Mouse (Mus musculus): ENCODE measurements at regions not wholly inside any gene's neighbourhood (a gene's known extent, or its start where the extent isn't known, plus 50 kb on each side); places are given as distances from the start of the nearest gene placed in this dataset.

DNA sequence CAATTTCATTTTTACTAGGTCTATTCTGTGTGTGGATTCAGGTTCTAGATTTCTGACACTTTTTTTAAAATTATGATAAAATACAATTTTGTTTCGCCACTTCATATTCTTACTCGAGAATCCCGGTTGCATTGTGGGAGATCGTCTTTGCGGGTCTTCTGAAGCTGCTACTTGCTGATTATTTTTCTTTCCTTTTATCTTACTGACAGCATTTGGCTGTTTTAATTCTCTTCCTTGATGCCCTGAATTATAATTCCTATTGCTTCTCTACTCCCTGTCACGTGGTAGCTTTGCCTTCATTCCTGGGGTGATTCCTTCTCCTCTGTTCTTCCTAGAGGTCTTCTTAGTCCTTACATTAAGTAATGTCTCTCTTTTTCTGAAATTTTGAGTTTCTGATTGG lies 193.8 kb upstream of the Tent5a start:
- WGBS = 87% methylated on average over 6 of the region's 6 CpGs
- Histone ChIP-seq H3K27ac (replicated peaks) (no peak overlapping the region), H3K4me3 (no peak overlapping the region), H3K36me3 (no peaks in the 10 kb centered on the region), H3K4me1 (no peaks in the 10 kb centered on the region), H3K4me2 (replicated peaks) (no peak overlapping the region), H3K9ac (replicated peaks) (no peak overlapping the region), H3K9me3 (no peaks in the 10 kb centered on the region), H3K27me3 (no peaks in the 10 kb centered on the region)
- ATAC-seq (replicated peaks) = no peak

DNA sequence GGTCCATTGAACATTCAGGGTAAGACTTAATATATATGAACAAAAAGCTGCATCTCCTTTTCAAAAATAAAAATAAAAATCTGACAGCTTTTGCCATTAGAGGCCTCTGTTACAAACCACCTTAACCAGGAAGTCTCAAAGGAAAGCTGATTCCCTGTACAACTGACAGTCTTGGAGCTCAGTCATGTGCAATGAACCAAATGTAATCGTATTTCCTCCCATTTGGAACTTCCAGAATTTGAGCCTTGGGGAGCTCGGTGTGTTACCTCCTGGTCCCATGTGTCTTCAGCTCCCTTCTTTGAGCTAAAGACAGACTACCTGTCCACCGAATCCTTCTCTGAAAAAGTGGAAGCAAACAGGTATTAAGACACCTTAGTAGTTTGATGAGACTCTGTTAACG lies 171.9 kb upstream of the Tent5a start:
- ATAC-seq (replicated peaks) = no peak
- H3K27ac ChIP-seq (replicated peaks) = no peak overlapping the region

DNA sequence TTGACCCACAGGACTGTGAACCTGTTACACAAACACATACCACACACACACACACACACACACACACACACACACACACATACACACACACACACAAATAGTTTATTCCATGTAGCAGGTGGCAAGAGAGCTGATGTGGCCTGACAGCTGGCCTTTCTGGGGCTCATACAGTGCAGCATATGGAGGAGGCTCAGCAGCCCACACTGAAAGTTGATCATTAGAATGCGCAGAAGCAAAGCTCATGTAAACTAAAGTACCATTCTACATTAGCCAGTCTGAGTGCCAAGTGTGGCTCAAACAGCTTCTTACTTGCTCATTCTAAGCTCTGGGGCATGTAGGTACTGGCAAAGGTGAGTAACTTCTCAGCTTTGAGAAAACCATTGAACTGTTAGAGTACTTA lies 170.2 kb upstream of the Tent5a start:
- H3K27me3 ChIP-seq = no peaks in the 10 kb centered on the region
- no peak overlapping the region for H3K9ac ChIP-seq (replicated peaks)
- no peak overlapping the region for H3K4me2 ChIP-seq (replicated peaks)
- 29% methylated on average over 1 of the region's 1 CpGs for WGBS
- peaks cover 7% of the 10 kb centered on the region; the same call in 1 of the 2 replicates for H3K4me1 ChIP-seq
- no peak overlapping the region for H3K4me3 ChIP-seq
- no peaks in the 10 kb centered on the region for H3K36me3 ChIP-seq
- no peak overlapping the region for H3K27ac ChIP-seq (replicated peaks)
- no peaks in the 10 kb centered on the region for H3K9me3 ChIP-seq
- ATAC-seq (replicated peaks) = peak; percentile 84

More for the DNA sequence above, 171.9 kb upstream of the Tent5a start:
- no peaks in the 10 kb centered on the region for H3K27me3 ChIP-seq
- H3K4me1 ChIP-seq = peaks cover 7% of the 10 kb centered on the region; the same call in 1 of the 2 replicates
- 59% methylated on average over 4 of the region's 4 CpGs for WGBS
- H3K9me3 ChIP-seq = no peaks in the 10 kb centered on the region
- H3K36me3 ChIP-seq = no peaks in the 10 kb centered on the region
- H3K9ac ChIP-seq (replicated peaks) = no peak overlapping the region
- H3K4me3 ChIP-seq = no peak overlapping the region
- H3K4me2 ChIP-seq (replicated peaks) = no peak overlapping the region

DNA sequence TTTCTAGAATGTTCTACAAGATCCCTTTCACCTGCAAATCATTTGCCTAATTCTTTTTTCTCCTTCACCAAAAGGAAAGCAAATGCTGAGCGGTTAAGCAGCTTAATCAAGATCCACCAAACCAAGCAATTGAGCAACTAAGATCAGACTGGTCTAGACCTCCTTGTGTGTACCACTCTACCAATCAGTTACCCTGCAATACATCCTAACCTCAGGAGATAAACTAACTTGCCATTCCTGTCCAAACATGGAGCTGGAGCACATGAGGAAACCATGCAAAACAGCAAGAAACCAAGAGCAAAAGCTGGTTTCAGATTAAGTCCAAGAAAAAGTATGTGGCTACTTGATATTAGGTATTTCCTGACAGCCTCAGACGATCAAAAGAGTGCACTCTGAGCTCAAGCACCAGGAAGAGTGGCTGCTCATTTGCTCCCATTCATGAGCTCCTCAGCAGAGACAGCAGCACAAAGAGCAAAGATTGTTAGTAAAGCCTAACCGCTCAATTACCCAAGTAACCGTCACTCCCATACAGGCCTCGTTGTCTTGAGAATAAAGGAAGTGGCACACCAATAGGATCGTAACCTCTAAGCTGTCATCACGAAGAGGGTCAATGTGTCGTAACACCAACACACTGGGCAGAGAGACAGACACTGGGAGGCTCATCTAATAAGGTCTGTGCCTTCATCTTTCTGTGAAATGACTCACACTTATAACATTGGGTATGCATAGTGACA lies 169.5 kb upstream of the Tent5a start:
- peaks cover 7% of the 10 kb centered on the region; the same call in 1 of the 2 replicates for H3K4me1 ChIP-seq
- no peaks in the 10 kb centered on the region for H3K27me3 ChIP-seq
- no peak overlapping the region for H3K9ac ChIP-seq (replicated peaks)
- ATAC-seq (replicated peaks) = peak; percentile 76
- no peak overlapping the region for H3K4me3 ChIP-seq
- H3K27ac ChIP-seq (replicated peaks) = no peak overlapping the region
- no peak overlapping the region for H3K4me2 ChIP-seq (replicated peaks)
- no peaks in the 10 kb centered on the region for H3K9me3 ChIP-seq
- H3K36me3 ChIP-seq = no peaks in the 10 kb centered on the region
- 8% methylated on average over 8 of the region's 8 CpGs for WGBS

DNA sequence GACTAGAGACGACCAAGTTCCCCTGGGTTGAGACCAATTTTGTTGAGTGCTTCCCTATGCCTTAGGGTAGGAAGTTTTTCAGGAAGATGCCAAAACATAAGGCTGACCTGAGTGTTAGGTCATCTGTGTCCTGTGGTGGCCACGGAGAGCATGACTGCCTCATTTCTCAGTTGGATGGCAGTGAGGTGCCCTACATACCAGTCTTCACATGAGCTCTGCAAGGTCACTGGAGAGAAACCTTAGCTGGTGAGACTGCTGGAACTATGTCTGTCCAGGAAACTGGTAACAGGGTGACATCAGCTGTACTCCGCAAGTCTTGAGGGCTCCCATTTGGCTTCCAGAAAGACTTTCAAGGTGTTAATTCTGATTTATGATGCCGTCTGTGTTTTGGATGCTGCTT lies 167.9 kb upstream of the Tent5a start:
- Histone ChIP-seq H3K4me1 (peaks cover 7% of the 10 kb centered on the region; the same call in 1 of the 2 replicates), H3K4me2 (replicated peaks) (no peak overlapping the region), H3K9ac (replicated peaks) (no peak overlapping the region), H3K27ac (replicated peaks) (no peak overlapping the region), H3K36me3 (no peaks in the 10 kb centered on the region), H3K27me3 (no peaks in the 10 kb centered on the region), H3K9me3 (no peaks in the 10 kb centered on the region), H3K4me3 (no peak overlapping the region)
- ATAC-seq (replicated peaks) = no peak
- WGBS = 88% methylated on average over 4 of the region's 4 CpGs

DNA sequence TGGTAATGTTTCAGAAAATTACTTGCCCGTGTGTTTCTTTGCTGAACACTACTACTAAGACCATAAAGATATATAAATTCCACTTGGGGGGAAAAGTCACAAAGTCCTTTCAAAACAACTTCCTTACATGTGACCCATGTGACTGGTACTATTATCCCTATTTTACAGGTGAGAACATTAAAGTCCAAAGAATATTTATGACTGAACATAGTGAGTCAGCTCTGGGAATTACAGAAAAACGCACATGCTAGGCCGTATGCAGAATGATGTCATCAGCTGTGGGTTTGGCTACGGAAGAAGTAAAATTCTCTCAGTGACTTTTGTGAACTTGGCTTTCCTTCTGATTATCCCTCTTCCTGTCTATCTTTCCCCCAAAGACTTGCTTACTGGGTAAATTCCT lies 166.6 kb upstream of the Tent5a start:
- H3K4me3 ChIP-seq = no peak overlapping the region
- H3K9ac ChIP-seq (replicated peaks) = no peak overlapping the region
- no peak overlapping the region for H3K27ac ChIP-seq (replicated peaks)
- 89% methylated on average over 4 of the region's 4 CpGs for WGBS
- ATAC-seq (replicated peaks) = no peak
- H3K4me2 ChIP-seq (replicated peaks) = no peak overlapping the region
- H3K27me3 ChIP-seq = no peaks in the 10 kb centered on the region
- H3K9me3 ChIP-seq = no peaks in the 10 kb centered on the region
- H3K4me1 ChIP-seq = peaks cover 7% of the 10 kb centered on the region; the same call in 1 of the 2 replicates
- no peaks in the 10 kb centered on the region for H3K36me3 ChIP-seq

DNA sequence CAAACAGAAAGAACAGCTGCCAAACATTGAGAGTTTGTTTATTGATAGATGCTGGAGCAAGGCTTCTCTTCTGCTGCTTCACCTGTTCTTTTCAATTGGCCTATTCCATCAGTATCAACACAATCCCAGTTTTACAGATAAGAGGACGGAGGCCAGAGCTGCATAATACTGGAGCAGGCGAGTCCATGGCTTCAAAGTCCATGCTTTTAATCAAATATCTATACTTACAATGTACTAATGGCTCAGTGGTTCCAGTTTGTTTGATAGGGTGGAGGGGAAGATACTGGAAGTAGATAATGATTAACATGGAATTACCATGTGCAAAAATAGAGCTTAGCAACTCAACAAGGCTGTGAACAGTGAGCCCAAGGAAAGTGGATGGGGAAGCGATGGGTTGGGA lies 163.2 kb upstream of the Tent5a start:
- no peak overlapping the region for H3K4me3 ChIP-seq
- ATAC-seq (replicated peaks) = no peak
- no peak overlapping the region for H3K9ac ChIP-seq (replicated peaks)
- no peak overlapping the region for H3K27ac ChIP-seq (replicated peaks)
- no peaks in the 10 kb centered on the region for H3K36me3 ChIP-seq
- no peaks in the 10 kb centered on the region for H3K9me3 ChIP-seq
- H3K4me2 ChIP-seq (replicated peaks) = no peak overlapping the region
- H3K4me1 ChIP-seq = peaks cover 6% of the 10 kb centered on the region
- 91% methylated on average over 3 of the region's 3 CpGs for WGBS
- no peaks in the 10 kb centered on the region for H3K27me3 ChIP-seq

DNA sequence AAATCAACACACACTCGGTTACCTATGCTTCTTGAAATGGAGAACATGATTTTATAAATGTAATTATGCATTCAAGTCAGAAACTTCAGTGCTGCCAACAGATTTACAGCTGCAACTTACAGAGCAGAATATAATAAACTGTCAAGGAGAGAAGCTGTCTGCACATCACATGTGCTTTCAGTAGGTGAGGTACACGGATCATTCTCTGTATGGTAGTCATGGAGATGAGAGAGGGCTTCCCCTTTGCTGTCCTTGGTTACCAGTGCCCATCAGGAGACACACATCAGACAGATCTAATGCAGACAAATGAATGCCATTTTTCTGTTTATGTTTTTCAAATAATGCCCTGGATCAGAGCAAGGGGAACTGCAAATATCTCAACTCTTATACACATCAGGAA lies 160.8 kb upstream of the Tent5a start:
- Histone ChIP-seq H3K9ac (replicated peaks) (no peak overlapping the region), H3K36me3 (no peaks in the 10 kb centered on the region), H3K4me1 (peaks cover 6% of the 10 kb centered on the region), H3K9me3 (no peaks in the 10 kb centered on the region), H3K27me3 (no peaks in the 10 kb centered on the region), H3K4me3 (no peak overlapping the region), H3K27ac (replicated peaks) (no peak overlapping the region), H3K4me2 (replicated peaks) (no peak overlapping the region)
- 17% methylated on average over 2 of the region's 2 CpGs for WGBS
- ATAC-seq (replicated peaks) = peak; percentile 78

DNA sequence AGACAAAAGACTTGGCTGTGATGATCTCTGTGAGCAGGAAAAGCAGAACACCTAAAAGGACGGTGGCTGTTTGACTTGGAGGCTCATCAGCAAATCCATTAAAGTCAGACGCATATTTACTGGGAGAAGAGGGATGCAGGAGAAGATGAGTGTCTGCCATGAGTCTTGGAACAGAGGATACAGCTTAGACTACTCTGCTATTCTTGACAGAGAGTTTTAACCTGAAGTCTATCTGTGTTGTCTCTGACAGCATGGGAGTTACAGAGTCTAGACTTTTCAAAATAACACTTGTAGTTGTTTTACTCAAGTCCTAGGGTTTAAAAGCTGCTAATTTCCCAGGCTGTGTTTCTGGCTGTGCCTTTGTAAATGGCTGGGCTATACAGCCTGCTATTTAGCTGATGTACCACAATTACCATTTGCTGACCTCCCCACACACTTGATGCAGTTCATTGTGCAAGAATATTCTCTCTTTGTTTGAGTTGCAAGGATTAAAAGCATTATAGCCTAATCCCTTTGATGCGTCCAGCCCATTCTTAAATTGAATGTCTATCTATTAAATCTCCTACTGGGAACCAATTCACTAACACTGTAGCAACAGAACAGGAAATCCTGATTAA lies 160.0 kb upstream of the Tent5a start:
- 3% methylated on average over 3 of the region's 3 CpGs for WGBS

DNA sequence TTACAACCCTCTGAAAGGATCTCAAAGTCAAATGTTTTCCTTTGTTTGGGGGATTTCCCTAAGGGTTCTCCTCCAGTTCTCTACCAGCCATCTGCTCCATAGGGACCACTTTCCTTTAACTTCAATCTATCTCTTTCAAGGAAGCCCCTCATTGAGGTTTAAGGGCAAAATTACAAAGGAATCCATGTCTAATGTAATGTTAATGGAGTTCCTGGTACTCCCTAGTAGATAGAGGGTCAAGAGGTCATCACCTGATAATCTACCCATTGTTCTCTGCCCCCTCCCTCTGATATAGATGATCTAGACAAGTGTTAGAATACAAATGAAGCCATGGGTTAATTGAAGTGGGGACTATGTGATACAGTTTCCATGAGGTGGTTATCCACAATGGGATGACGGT lies 158.6 kb upstream of the Tent5a start:
- ATAC-seq (replicated peaks) = no peak
- Histone ChIP-seq H3K4me3 (no peak overlapping the region), H3K27me3 (no peaks in the 10 kb centered on the region), H3K36me3 (no peaks in the 10 kb centered on the region), H3K4me1 (peaks cover 6% of the 10 kb centered on the region), H3K27ac (replicated peaks) (no peak overlapping the region), H3K4me2 (replicated peaks) (no peak overlapping the region), H3K9ac (replicated peaks) (no peak overlapping the region), H3K9me3 (no peaks in the 10 kb centered on the region)
- 54% methylated on average over 1 of the region's 1 CpGs for WGBS

More for the DNA sequence above, 160.0 kb upstream of the Tent5a start:
- Histone ChIP-seq H3K27me3 (no peaks in the 10 kb centered on the region), H3K27ac (replicated peaks) (no peak overlapping the region), H3K9me3 (no peaks in the 10 kb centered on the region), H3K36me3 (no peaks in the 10 kb centered on the region), H3K9ac (replicated peaks) (no peak overlapping the region), H3K4me1 (peaks cover 6% of the 10 kb centered on the region), H3K4me3 (no peak overlapping the region), H3K4me2 (replicated peaks) (no peak overlapping the region)
- peak; percentile 46; the same call in 1 of the 2 replicates for ATAC-seq (replicated peaks)

DNA sequence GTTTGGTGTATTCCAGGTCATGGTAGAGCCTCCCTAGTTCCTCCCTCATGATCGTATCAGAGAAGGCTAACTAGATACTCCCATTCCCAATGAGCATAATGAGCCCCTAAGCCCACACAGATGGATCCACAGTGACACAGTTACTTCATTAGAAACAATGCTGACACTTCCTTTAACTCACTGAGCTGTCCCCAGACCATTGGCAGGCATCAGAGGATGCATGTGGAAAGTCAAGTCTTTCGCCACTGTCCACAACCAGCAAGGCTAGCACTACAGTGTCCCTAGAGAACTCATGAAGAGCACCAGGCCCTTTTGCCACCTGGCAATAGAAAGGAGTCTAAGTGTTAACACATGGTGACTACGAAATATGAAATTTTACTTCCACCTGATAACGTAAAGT lies 156.1 kb upstream of the Tent5a start:
- Histone ChIP-seq H3K4me1 (peaks cover 6% of the 10 kb centered on the region), H3K4me2 (replicated peaks) (no peak overlapping the region), H3K4me3 (no peak overlapping the region), H3K36me3 (no peaks in the 10 kb centered on the region), H3K9me3 (no peaks in the 10 kb centered on the region), H3K9ac (replicated peaks) (no peak overlapping the region), H3K27me3 (no peaks in the 10 kb centered on the region), H3K27ac (replicated peaks) (no peak overlapping the region)
- 93% methylated on average over 4 of the region's 4 CpGs for whole genome bisulfite sequencing
- no peak for ATAC-seq (replicated peaks)

DNA sequence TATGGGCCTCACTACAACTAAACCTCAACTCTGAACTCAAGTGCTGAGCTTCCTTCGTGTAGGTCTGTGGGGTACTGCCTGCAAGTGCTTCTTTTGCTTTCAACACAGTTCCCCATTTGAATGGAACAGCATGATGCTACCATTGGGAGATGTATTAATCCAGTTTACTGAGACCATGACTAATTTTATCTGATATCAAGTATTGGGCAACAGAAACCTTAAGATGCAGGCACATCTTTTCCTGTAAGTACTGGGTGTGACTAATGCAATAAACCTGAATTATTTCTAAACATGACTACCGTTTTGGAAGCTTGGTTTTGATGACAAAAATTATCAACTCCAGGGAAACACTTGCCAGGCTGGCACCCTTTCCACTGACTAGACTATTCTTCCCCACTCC lies 153.4 kb upstream of the Tent5a start:
- H3K4me2 ChIP-seq (replicated peaks) = no peak overlapping the region
- H3K4me1 ChIP-seq = no peaks in the 10 kb centered on the region
- WGBS = 75% methylated on average over 2 of the region's 2 CpGs
- no peak overlapping the region for H3K9ac ChIP-seq (replicated peaks)
- H3K27me3 ChIP-seq = no peaks in the 10 kb centered on the region
- no peak overlapping the region for H3K27ac ChIP-seq (replicated peaks)
- H3K9me3 ChIP-seq = no peaks in the 10 kb centered on the region
- no peak for ATAC-seq (replicated peaks)
- H3K36me3 ChIP-seq = no peaks in the 10 kb centered on the region
- H3K4me3 ChIP-seq = no peak overlapping the region

DNA sequence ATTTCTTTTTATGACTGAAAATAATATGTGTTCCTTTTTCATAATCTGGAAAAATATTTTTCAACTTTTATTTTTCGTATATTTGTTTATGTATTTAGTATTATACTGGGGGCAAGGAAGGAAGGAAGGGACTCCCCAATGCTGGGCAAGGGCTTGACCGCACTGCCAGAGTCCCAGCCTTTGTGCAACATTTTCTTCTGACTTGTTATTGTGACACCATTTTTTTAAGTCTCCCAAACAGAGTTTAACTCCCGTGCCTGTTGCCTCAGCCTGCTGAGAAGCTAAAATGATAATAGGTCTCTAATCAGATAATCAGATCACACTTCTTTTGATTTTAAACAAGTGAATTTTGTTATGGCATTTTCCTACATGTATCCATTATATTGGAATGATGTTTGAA lies 148.1 kb upstream of the Tent5a start:
- no peak overlapping the region for H3K9ac ChIP-seq (replicated peaks)

More for the DNA sequence above, 148.1 kb upstream of the Tent5a start:
- Histone ChIP-seq H3K27me3 (no peaks in the 10 kb centered on the region), H3K4me3 (no peak overlapping the region), H3K27ac (replicated peaks) (no peak overlapping the region), H3K4me1 (no peaks in the 10 kb centered on the region), H3K9me3 (no peaks in the 10 kb centered on the region), H3K36me3 (no peaks in the 10 kb centered on the region), H3K4me2 (replicated peaks) (no peak overlapping the region)
- whole genome bisulfite sequencing = 58% methylated on average over 3 of the region's 3 CpGs
- ATAC-seq (replicated peaks) = no peak
